Mouse (Mus musculus) left cerebral cortex, adult 8-10 months (tissue): ENCODE measurements at regions not wholly inside any gene's neighbourhood (a gene's known extent, or its start where the extent isn't known, plus 50 kb on each side); places are given as distances from the start of the nearest gene placed in this dataset.

Experiments
- DNase-seq, 2 experiments: peaks; one replicate each; pipeline ENCODE4 v3.0.0; 2022; ENCODE audit warnings: low spot score in 2 of 2
- microRNA-seq, 2 experiments: library from miRNA; unstranded; fragments of <30 nt; microRNA quantifications; one replicate each; pipeline ENCODE4 v1.2.0; 2022

- no peak for DNase-seq
These were observed 270.7 kb downstream of the Gm19410 start for GRCm38 (mm10) chr8:36036271-36036670.

- no peak for DNase-seq
These were observed 275.8 kb downstream of the Gm19410 start for GRCm38 (mm10) chr8:36041222-36041864.

- DNase-seq: no peak
These were observed 277.0 kb downstream of the Gm19410 start for GRCm38 (mm10) chr8:36042594-36042993.

Small RNA genes lying in the stretch of these regions (microRNA-seq; reads per million reads assigned to microRNA genes)
- gene Gm22030: 0 reads per million in 2 experiments
